Mouse (Mus musculus) testis, adult 2 months (tissue): ENCODE measurements at regions not wholly inside any gene's neighbourhood (a gene's known extent, or its start where the extent isn't known, plus 50 kb on each side); places are given as distances from the start of the nearest gene placed in this dataset.

Source experiments
- CTCF ChIP-seq: fragments of 200-500 bp; IDR thresholded peaks from 2 replicates; pipeline ENCODE4 v1.5.1; 2012; ENCODE audit warnings: low read depth, mild to moderate bottlenecking, inconsistent platforms, low read length, moderate library complexity; ENCODE audit not compliant: control insufficient read depth, insufficient read depth, insufficient replicate concordance
- POLR2A ChIP-seq: fragments of 200-500 bp; IDR thresholded peaks from 2 replicates; pipeline ENCODE4 v1.6.1; 2012; ENCODE audit warnings: low read depth, mild to moderate bottlenecking, inconsistent platforms, low read length, moderate library complexity; ENCODE audit not compliant: control insufficient read depth

- no peak for TF ChIP-seq CTCF
- TF ChIP-seq POLR2A, result no peak
Measured at GRCm38 (mm10) chr13:32556396-32556795, 217.9 kb upstream of the Gmds start.
